Mouse (Mus musculus): ENCODE measurements around the gene Gpx4. TPM values are rescaled to one million over a fixed set of nuclear protein-coding genes. Genes with fewer than 3 reads are reported as not detected.

The Gpx4 gene
- polyA plus RNA-seq, 1 experiment: 217 TPM

GRCm38 (mm10) chr10:80070837-80071515 lies 24.0 kb downstream of the Gpx4 start:
- Histone ChIP-seq H3K4me1 (ENCODE audit: control insufficient read depth, insufficient read depth, low read length) (peaks cover 28% of the 10 kb centered on the region), H3K4me3 (ENCODE audit: insufficient read depth, low read length) (no peak overlapping the region), H3K27ac (ENCODE audit: insufficient read depth, low read length) (peak overlapping the region; percentile 94)
- TF ChIP-seq CTCF (IDR thresholded peaks at IDR 0.05; ENCODE audit: borderline replicate concordance, insufficient read depth, low read length) (no peak), POLR2A (IDR thresholded peaks at IDR 0.05; ENCODE audit: low read depth, low read length) (peak; percentile 22; the same call in 1 of the 2 replicates)

DNA sequence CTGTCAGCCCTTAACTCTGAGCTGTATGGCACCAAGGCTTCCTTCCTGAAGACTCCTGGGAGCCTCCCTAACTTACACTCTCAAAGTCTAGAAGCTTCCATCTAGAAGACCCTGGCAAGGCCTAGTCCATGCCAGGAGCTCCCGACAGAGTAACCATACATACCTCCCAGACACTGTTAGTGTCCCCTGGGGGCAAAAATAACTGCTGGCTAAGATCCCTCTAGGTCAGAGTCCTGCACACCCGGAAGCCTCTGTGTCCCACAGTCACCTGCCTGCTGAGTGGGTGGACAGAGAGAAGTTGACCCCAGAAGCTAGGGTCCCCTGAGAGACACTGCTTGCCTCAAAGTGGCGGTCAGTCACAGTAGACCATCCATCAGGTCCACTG lies 24.5 kb downstream of the Gpx4 start:
- TF ChIP-seq POLR2A (IDR thresholded peaks at IDR 0.05; ENCODE audit: low read depth, low read length) (no peak), CTCF (IDR thresholded peaks at IDR 0.05; ENCODE audit: borderline replicate concordance, insufficient read depth, low read length) (no peak)
- H3K4me1 ChIP-seq (ENCODE audit: control insufficient read depth, insufficient read depth, low read length): peaks cover 32% of the 10 kb centered on the region
- H3K27ac ChIP-seq (ENCODE audit: insufficient read depth, low read length): peak overlapping the region; percentile 94
- H3K4me3 ChIP-seq (ENCODE audit: insufficient read depth, low read length): no peak overlapping the region

- Histone ChIP-seq H3K27ac (ENCODE audit: insufficient read depth, low read length) (peak overlapping the region; percentile 94), H3K4me1 (ENCODE audit: control insufficient read depth, insufficient read depth, low read length) (peaks cover 32% of the 10 kb centered on the region), H3K4me3 (ENCODE audit: insufficient read depth, low read length) (no peak overlapping the region)
- TF ChIP-seq POLR2A (IDR thresholded peaks at IDR 0.05; ENCODE audit: low read depth, low read length) (no peak), CTCF (IDR thresholded peaks at IDR 0.05; ENCODE audit: borderline replicate concordance, insufficient read depth, low read length) (no peak)
These were observed 25.9 kb downstream of the Gpx4 start for GRCm38 (mm10) chr10:80072623-80073489.

GRCm38 (mm10) chr10:80074813-80075601 lies 28.0 kb downstream of the Gpx4 start:
- Histone ChIP-seq H3K4me3 (ENCODE audit: insufficient read depth, low read length) (peak overlapping the region; percentile 45), H3K27ac (ENCODE audit: insufficient read depth, low read length) (peak overlapping the region; percentile 94)
- TF ChIP-seq CTCF (IDR thresholded peaks at IDR 0.05; ENCODE audit: borderline replicate concordance, insufficient read depth, low read length) (0 out of 2 replicates have a peak, but pooled peaks have one; percentile 1), POLR2A (IDR thresholded peaks at IDR 0.05; ENCODE audit: low read depth, low read length) (peak; percentile 90)

GRCm38 (mm10) chr10:80075924-80076323 lies 29.0 kb downstream of the Gpx4 start:
- Histone ChIP-seq H3K27ac (ENCODE audit: insufficient read depth, low read length) (peak overlapping the region; percentile 80), H3K4me3 (ENCODE audit: insufficient read depth, low read length) (no peak overlapping the region), H3K4me1 (ENCODE audit: control insufficient read depth, insufficient read depth, low read length) (peaks cover 32% of the 10 kb centered on the region)
- no peak for TF ChIP-seq CTCF (IDR thresholded peaks at IDR 0.05; ENCODE audit: borderline replicate concordance, insufficient read depth, low read length)
- TF ChIP-seq POLR2A (IDR thresholded peaks at IDR 0.05; ENCODE audit: low read depth, low read length): no peak

More at GRCm38 (mm10) chr10:80074813-80075601, 28.0 kb downstream of the Gpx4 start:
- H3K4me1 ChIP-seq (ENCODE audit: control insufficient read depth, insufficient read depth, low read length): peaks cover 32% of the 10 kb centered on the region

DNA sequence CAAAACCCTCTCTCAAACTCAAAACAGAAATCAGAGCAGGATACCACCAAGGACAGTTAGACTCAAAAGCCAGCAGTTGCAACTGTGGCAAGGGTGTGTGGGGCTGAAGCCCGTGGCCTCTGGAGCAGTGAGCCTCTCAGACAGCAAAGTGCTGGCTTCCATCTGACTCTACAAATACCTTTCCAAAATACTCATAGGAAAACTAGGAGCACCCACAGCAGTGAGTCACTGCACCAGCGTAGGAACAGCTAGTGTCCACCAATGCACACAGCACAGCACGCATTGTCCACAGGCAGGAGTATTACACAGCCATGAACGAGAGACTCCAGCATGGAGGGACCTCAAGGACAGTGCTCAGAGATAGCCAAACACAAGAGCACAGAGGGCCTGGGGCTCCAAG lies 29.4 kb downstream of the Gpx4 start:
- Histone ChIP-seq H3K4me3 (ENCODE audit: insufficient read depth, low read length) (no peak overlapping the region), H3K4me1 (ENCODE audit: control insufficient read depth, insufficient read depth, low read length) (peaks cover 29% of the 10 kb centered on the region), H3K27ac (ENCODE audit: insufficient read depth, low read length) (peak overlapping the region; percentile 80)
- TF ChIP-seq POLR2A (IDR thresholded peaks at IDR 0.05; ENCODE audit: low read depth, low read length): no peak
- no peak for TF ChIP-seq CTCF (IDR thresholded peaks at IDR 0.05; ENCODE audit: borderline replicate concordance, insufficient read depth, low read length)

GRCm38 (mm10) chr10:80077312-80077711 lies 30.3 kb downstream of the Gpx4 start:
- H3K27ac ChIP-seq (ENCODE audit: insufficient read depth, low read length): no peak overlapping the region
- H3K4me3 ChIP-seq (ENCODE audit: insufficient read depth, low read length): no peak overlapping the region
- peaks cover 20% of the 10 kb centered on the region for H3K4me1 ChIP-seq (ENCODE audit: control insufficient read depth, insufficient read depth, low read length)
- TF ChIP-seq POLR2A (IDR thresholded peaks at IDR 0.05; ENCODE audit: low read depth, low read length) (no peak), CTCF (IDR thresholded peaks at IDR 0.05; ENCODE audit: borderline replicate concordance, insufficient read depth, low read length) (no peak)

DNA sequence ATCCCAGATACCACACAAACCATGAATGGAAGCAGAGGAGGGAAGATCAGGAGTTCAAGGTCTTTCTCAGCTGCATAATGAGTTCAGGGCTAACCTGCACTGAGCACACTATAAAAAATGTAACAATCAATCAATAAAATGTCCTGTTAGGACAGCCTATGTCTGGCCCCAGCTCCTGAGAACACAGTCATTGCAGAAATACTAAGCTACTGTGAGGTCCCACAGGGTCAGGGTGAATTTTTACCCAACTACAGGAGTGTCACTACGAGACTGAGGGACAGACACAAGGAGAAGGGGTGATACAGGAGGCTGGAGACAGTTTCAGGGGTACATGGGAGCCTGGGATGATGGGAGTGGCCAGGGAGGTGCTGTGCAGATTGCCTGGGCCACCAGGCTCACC lies 31.4 kb downstream of the Gpx4 start:
- Histone ChIP-seq H3K4me1 (ENCODE audit: control insufficient read depth, insufficient read depth, low read length) (peaks cover 12% of the 10 kb centered on the region), H3K27ac (ENCODE audit: insufficient read depth, low read length) (no peak overlapping the region), H3K4me3 (ENCODE audit: insufficient read depth, low read length) (no peak overlapping the region)
- TF ChIP-seq POLR2A (IDR thresholded peaks at IDR 0.05; ENCODE audit: low read depth, low read length): no peak

- TF ChIP-seq CTCF (IDR thresholded peaks at IDR 0.05; ENCODE audit: borderline replicate concordance, insufficient read depth, low read length) (no peak), POLR2A (IDR thresholded peaks at IDR 0.05; ENCODE audit: low read depth, low read length) (no peak)
These were observed 33.6 kb downstream of the Gpx4 start for GRCm38 (mm10) chr10:80080396-80081070.

More at GRCm38 (mm10) chr10:80080396-80081070, 33.6 kb downstream of the Gpx4 start:
- H3K4me1 ChIP-seq (ENCODE audit: control insufficient read depth, insufficient read depth, low read length): peaks cover 20% of the 10 kb centered on the region
- no peak overlapping the region for H3K27ac ChIP-seq (ENCODE audit: insufficient read depth, low read length)
- H3K4me3 ChIP-seq (ENCODE audit: insufficient read depth, low read length): no peak overlapping the region
